ENCODE assay signal across 9 mouse cellular contexts in genomic region chr7:143016424-143017142, GRCm38 (mm10). TPM values are rescaled to one million over a fixed set of nuclear protein-coding genes. Genes with fewer than 3 reads are reported as not detected.
DNase-seq lines count a peak whose midpoint lies in the region; ATAC-seq lines count a peak whose summit lies in the region.
"Had no signal": no experiment of that assay in that cellular context is flagged by ENCODE, and none has a peak within 500 bp of the region (broad histone marks: within the 10 kb centered on the region; RNA-seq: fewer than 3 reads in every experiment).

No protein-coding gene starts in this region.

- DNase-seq in kidney, adult 8-10 months, result no peak
- peak; percentile 51 for DNase-seq in NIH3T3 (ENCODE audit: low read depth)
- DNase-seq in frontal cortex, postnatal 25 days (ENCODE audit: low spot score in 2 of 2), result no peak
- no peak for DNase-seq in right cerebral cortex, adult 2 months (ENCODE audit: low spot score in 2 of 2)
- no peak for DNase-seq in left cerebral cortex, adult 9 months (ENCODE audit: low spot score in 2 of 2)
- DNase-seq: thymus, adult 2 months had no signal

- peaks cover 46% of the 10 kb centered on the region for H3K4me1 ChIP-seq in kidney, embryonic 15.5 days
- peaks cover 60% of the 10 kb centered on the region for H3K4me1 ChIP-seq in heart, embryonic 16.5 days (ENCODE audit: control insufficient read depth, insufficient read depth, low read length)
- H3K4me1 ChIP-seq in midbrain, embryonic 15.5 days, result peaks cover 19% of the 10 kb centered on the region; the same call in 1 of the 2 replicates

- H3K4me2 ChIP-seq in kidney, embryonic 15.5 days, result peak overlapping the region; percentile 25; the same call in 1 of the 2 replicates
- peak overlapping the region; percentile 53 for H3K4me2 ChIP-seq in heart, embryonic 16.5 days (ENCODE audit: low read depth, low read length)
- no peak overlapping the region for H3K4me2 ChIP-seq in midbrain, embryonic 15.5 days

- H3K4me3 ChIP-seq in kidney, embryonic 15.5 days (replicated peaks), result no peak overlapping the region
- H3K4me3 ChIP-seq in heart, embryonic 16.5 days (ENCODE audit: low read length), result 0 out of 2 replicates have a peak overlapping the region, but pooled peaks have one; percentile 9
- no peak overlapping the region for H3K4me3 ChIP-seq in midbrain, embryonic 15.5 days

- no peaks in the 10 kb centered on the region for H3K9me3 ChIP-seq in kidney, embryonic 15.5 days (replicated peaks)
- no peaks in the 10 kb centered on the region for H3K9me3 ChIP-seq in heart, embryonic 16.5 days (replicated peaks; ENCODE audit: control insufficient read depth, low read length)
- H3K9me3 ChIP-seq in midbrain, embryonic 15.5 days, result no peaks in the 10 kb centered on the region

- peak overlapping the region; percentile 87 for H3K27ac ChIP-seq in kidney, embryonic 15.5 days
- peak overlapping the region; percentile 87 for H3K27ac ChIP-seq in heart, embryonic 16.5 days (ENCODE audit: low read length)
- H3K27ac ChIP-seq in midbrain, embryonic 15.5 days, result 0 out of 2 replicates have a peak overlapping the region, but pooled peaks have one; percentile 12

- 49% methylated on average over 9 of the region's 9 CpGs for WGBS in kidney, embryonic 15.5 days
- 39% methylated on average over 9 of the region's 9 CpGs for WGBS in heart, embryonic 16.5 days
- WGBS in midbrain, embryonic 15.5 days, result 36% methylated on average over 9 of the region's 9 CpGs

- H3K9ac ChIP-seq in kidney, embryonic 15.5 days, result no peak overlapping the region
- peak overlapping the region; percentile 38; the same call in 1 of the 2 replicates for H3K9ac ChIP-seq in heart, embryonic 16.5 days (ENCODE audit: low read length)
- no peak overlapping the region for H3K9ac ChIP-seq in midbrain, embryonic 15.5 days

- no peaks in the 10 kb centered on the region for H3K27me3 ChIP-seq in kidney, embryonic 15.5 days
- no peaks in the 10 kb centered on the region for H3K27me3 ChIP-seq in heart, embryonic 16.5 days (ENCODE audit: control insufficient read depth, insufficient read depth, low read length)
- no peaks in the 10 kb centered on the region for H3K27me3 ChIP-seq in midbrain, embryonic 15.5 days (replicated peaks)

- H3K36me3 ChIP-seq in kidney, embryonic 15.5 days, result no peaks in the 10 kb centered on the region
- H3K36me3 ChIP-seq in heart, embryonic 16.5 days (ENCODE audit: control insufficient read depth, insufficient read depth), result no peaks in the 10 kb centered on the region
- H3K36me3 ChIP-seq in midbrain, embryonic 15.5 days (replicated peaks), result no peaks in the 10 kb centered on the region

- peak; percentile 19 for ATAC-seq in kidney, embryonic 15.5 days (replicated peaks; ENCODE audit: low FRiP score)
- ATAC-seq in heart, embryonic 16.5 days (replicated peaks; ENCODE audit: extremely low read depth, insufficient read depth, low FRiP score), result no peak
- ATAC-seq in midbrain, embryonic 15.5 days (replicated peaks), result peak; percentile 37; the same call in 1 of the 2 replicates

RNA-seq across cellular contexts. Expression of gene Tspan32, which starts 11.7 kb away (rescaled TPM):
- 2.2 and 2.3 TPM in 2 replicates for polyA plus RNA-seq in kidney, embryonic 15.5 days (2015; fragmentation: Nextera tagmentation; extraction: Ambion mirVana)
- polyA plus RNA-seq in heart, embryonic 16.5 days (2015; fragmentation: Nextera tagmentation; extraction: Ambion mirVana), result 2.5 and 2.9 TPM in 2 replicates
- polyA plus RNA-seq in midbrain, embryonic 15.5 days (2015; fragmentation: Nextera tagmentation; extraction: Ambion mirVana), result 0.66 and 0.97 TPM in 2 replicates

RNA-seq across cellular contexts. Expression of gene Cd81, which starts 36.0 kb away (rescaled TPM):
- 519 and 576 TPM in 2 replicates for polyA plus RNA-seq in kidney, embryonic 15.5 days (2015; fragmentation: Nextera tagmentation; extraction: Ambion mirVana)
- 878 and 900 TPM in 2 replicates for polyA plus RNA-seq in heart, embryonic 16.5 days (2015; fragmentation: Nextera tagmentation; extraction: Ambion mirVana)
- 374 and 398 TPM in 2 replicates for polyA plus RNA-seq in midbrain, embryonic 15.5 days (2015; fragmentation: Nextera tagmentation; extraction: Ambion mirVana)

RNA-seq across cellular contexts. Expression of gene Ascl2, which starts 47.5 kb away (rescaled TPM):
- polyA plus RNA-seq in kidney, embryonic 15.5 days (2015; fragmentation: Nextera tagmentation; extraction: Ambion mirVana), result 0.73 and 1.1 TPM in 2 replicates
- 0.80 and 0.91 TPM in 2 replicates for polyA plus RNA-seq in heart, embryonic 16.5 days (2015; fragmentation: Nextera tagmentation; extraction: Ambion mirVana)
- polyA plus RNA-seq in midbrain, embryonic 15.5 days (2015; fragmentation: Nextera tagmentation; extraction: Ambion mirVana), result 0.20 and 0.58 TPM in 2 replicates

RNA-seq across cellular contexts. Expression of gene Tssc4, which starts 52.5 kb away (rescaled TPM):
- 91.8 and 105 TPM in 2 replicates for polyA plus RNA-seq in kidney, embryonic 15.5 days (2015; fragmentation: Nextera tagmentation; extraction: Ambion mirVana)
- polyA plus RNA-seq in heart, embryonic 16.5 days (2015; fragmentation: Nextera tagmentation; extraction: Ambion mirVana), result 59.2 and 61.5 TPM in 2 replicates
- 103 and 114 TPM in 2 replicates for polyA plus RNA-seq in midbrain, embryonic 15.5 days (2015; fragmentation: Nextera tagmentation; extraction: Ambion mirVana)

Comparison
In these comparisons a context has a peak if more than half of its experiments do, and no peak if none do; other contexts are left out.
1. H3K27ac ChIP-seq: peak in every context shown above with its lines; median percentile 87 in kidney, embryonic 15.5 days; 87 in heart, embryonic 16.5 days; 12 in midbrain, embryonic 15.5 days.